Mouse (Mus musculus): ENCODE data around the gene Cmip. TPM values are rescaled to one million over a fixed set of nuclear protein-coding genes. Genes with fewer than 3 reads are reported as not detected.
"Not testable (repeated sequence)": the region's sequence is repeated elsewhere in the genome, so short reads cannot be mapped to it uniquely, and the experiment has no call there.

The Cmip gene
- polyA plus RNA-seq, 1 experiment from 2014 or later, result 9.3 TPM

DNA sequence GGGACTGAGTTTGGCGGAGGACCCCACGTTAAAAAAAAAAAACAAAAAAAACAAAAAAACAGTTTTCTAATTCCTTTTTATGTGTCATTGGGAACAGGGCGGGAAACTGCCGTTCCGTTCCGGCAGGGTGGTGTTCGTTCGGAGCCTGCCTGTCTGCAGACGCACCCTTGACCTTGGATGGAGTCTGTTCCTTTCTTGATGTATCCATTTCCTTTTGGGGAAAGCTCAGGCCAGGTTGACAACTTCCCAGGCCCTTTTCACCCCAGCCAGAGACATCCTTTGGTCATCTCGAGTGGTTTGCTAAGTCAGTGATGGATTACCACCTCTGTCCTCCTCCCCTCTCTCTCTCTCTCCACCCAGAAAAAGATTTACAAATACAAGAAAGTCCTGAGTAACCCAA lies 154.0 kb downstream of the Cmip start:
- 86% methylated on average over 10 of the region's 10 CpGs for WGBS
- no peak for DNase-seq (ENCODE audit: low spot score)
- H3K4me3 ChIP-seq, result no peak overlapping the region
- H3K9me3 ChIP-seq (replicated peaks), result no peaks in the 10 kb centered on the region
- H3K36me3 ChIP-seq, result peaks cover 17% of the 10 kb centered on the region
- no peaks in the 10 kb centered on the region for H3K27me3 ChIP-seq (ENCODE audit: low read depth, poor library complexity, severe bottlenecking)
- peaks cover 12% of the 10 kb centered on the region for H3K4me1 ChIP-seq
- H3K27ac ChIP-seq (replicated peaks), result no peak overlapping the region

DNA sequence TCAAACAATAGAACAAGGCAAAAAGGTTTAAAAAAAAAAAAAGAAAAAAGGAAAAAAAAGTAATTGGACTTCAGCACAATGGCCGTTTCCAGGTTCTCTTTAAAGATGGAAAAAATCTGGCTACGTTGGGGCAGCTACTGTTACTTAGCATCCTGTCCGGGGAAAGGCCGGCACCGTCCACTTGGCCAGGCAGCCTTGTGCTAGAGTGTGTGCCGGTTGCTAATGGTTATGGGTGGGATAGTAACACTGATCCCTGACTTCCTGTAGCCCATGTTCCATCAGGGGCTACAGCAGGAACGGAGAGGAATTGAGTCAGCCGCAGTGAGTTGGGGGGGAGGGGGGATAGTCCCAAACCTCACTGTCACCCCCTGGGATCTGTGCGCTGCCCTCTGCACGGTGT lies 155.4 kb downstream of the Cmip start:
- Histone ChIP-seq H3K9me3 (replicated peaks) (no peaks in the 10 kb centered on the region), H3K27me3 (ENCODE audit: low read depth, poor library complexity, severe bottlenecking) (no peaks in the 10 kb centered on the region), H3K4me1 (peaks cover 12% of the 10 kb centered on the region), H3K36me3 (peaks cover 30% of the 10 kb centered on the region), H3K27ac (replicated peaks) (no peak overlapping the region), H3K4me3 (no peak overlapping the region)
- WGBS, result 91% methylated on average over 10 of the region's 10 CpGs
- DNase-seq (ENCODE audit: low spot score), result no peak

DNA sequence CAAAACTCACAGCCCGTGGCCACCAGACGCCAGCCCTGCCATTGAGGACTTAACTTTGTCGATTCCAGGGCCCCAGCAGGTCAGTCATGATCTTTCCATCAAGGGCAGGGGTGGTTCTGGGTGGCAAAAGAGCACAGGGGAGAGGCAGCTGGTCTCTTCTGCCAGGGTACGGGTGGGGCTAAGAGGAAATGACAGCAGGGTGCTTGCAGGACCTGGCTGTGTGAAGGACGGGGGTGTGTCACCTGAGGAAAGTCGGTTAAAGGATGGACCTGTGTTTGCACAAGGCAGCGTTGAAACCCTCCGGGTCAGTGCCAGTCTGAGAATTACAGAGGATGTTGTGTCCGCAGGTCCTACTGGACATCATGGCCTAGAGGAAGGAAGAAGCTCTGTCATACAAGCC lies 161.0 kb downstream of the Cmip start:
- Histone ChIP-seq H3K4me3 (no peak overlapping the region), H3K27me3 (ENCODE audit: low read depth, poor library complexity, severe bottlenecking) (no peaks in the 10 kb centered on the region), H3K9me3 (replicated peaks) (no peaks in the 10 kb centered on the region), H3K36me3 (peaks cover 47% of the 10 kb centered on the region), H3K4me1 (no peaks in the 10 kb centered on the region), H3K27ac (replicated peaks) (no peak overlapping the region)
- DNase-seq (ENCODE audit: low spot score), result no peak
- WGBS, result 94% methylated on average over 9 of the region's 9 CpGs

DNA sequence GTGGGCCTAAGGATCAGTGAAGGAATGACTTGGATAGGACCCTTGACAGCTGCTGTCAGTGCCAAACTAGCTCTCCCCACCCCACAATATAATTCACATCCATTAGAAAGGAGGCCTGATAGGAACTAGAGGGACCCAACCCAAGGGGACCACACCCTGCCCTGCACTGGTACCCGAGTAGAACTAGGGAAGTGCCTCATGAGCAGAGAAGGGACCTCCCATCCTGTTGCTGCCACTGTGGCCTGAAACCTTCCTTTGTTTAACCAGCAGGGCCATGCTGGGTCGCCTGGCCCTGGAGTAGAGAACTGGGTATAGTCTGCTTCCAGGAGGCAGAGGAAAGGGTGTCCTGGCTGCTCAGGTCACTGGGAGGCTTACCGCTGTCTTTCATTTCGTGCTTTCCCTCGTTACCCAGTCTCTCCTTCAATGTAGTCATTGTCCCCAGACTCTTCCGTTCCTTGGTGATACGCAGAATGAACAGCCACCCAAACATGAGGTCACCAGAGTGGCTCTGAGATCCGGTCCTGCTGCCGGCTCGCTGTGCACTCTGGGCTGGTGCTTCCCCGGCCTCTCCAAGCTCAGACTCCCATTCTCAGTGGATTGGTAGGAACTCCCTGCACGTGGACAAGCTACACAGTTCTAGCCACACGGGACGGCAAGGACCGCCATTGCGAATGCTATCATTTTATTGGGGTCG lies 164.1 kb downstream of the Cmip start:
- Histone ChIP-seq H3K4me1 (no peaks in the 10 kb centered on the region), H3K36me3 (peaks cover 68% of the 10 kb centered on the region), H3K9me3 (replicated peaks) (no peaks in the 10 kb centered on the region), H3K27ac (replicated peaks) (no peak overlapping the region), H3K4me3 (no peak overlapping the region), H3K27me3 (ENCODE audit: low read depth, poor library complexity, severe bottlenecking) (no peaks in the 10 kb centered on the region)
- WGBS, result 92% methylated on average over 17 of the region's 17 CpGs
- DNase-seq (ENCODE audit: low spot score), result no peak

DNA sequence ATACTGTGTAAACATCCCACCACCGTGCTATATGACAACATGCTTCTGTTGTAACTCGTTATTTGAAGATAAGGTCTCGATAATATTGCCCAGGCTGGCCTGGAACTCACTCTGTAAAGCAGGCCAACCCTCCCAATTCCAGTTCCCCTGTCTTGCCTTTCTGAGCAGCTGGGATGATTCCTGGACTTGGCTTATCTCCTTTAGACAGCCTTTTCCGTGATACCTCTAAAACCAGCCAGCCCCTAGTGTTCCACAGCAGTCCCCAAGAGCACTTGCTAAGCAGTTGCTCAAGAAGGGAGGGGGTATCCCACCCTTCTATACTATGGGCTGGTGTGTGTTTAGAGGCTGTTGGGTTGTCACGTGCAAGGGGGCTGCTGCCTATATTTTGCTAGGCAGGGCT lies 165.0 kb downstream of the Cmip start:
- DNase-seq (ENCODE audit: low spot score), result no peak
- Histone ChIP-seq H3K27me3 (ENCODE audit: low read depth, poor library complexity, severe bottlenecking) (no peaks in the 10 kb centered on the region), H3K27ac (replicated peaks) (no peak overlapping the region), H3K4me1 (no peaks in the 10 kb centered on the region), H3K4me3 (no peak overlapping the region), H3K9me3 (replicated peaks) (no peaks in the 10 kb centered on the region), H3K36me3 (peaks cover 68% of the 10 kb centered on the region)
- WGBS, result 87% methylated on average over 5 of the region's 5 CpGs

DNA sequence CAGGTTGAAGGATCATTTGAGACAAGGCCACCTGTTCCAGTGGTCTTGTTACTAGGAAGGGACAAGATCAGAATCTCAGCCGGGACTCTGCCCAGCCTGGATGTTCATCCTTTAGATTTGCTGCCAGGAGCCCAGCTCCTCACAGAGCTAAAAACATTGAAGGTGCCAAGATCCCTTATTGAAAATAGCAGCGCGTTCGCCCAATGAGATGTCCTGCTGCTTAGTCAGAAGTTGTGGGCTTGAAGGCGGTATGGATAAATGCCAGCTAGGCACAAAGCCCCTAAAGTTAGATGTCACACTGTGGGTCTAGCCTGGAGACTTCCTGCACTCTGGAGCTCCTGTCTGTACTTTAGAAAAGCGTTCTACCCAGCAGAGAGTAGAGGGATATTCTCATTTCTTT lies 165.5 kb downstream of the Cmip start:
- no peaks in the 10 kb centered on the region for H3K4me1 ChIP-seq
- H3K9me3 ChIP-seq (replicated peaks), result no peaks in the 10 kb centered on the region
- no peaks in the 10 kb centered on the region for H3K27me3 ChIP-seq (ENCODE audit: low read depth, poor library complexity, severe bottlenecking)
- peaks cover 68% of the 10 kb centered on the region for H3K36me3 ChIP-seq
- no peak for DNase-seq (ENCODE audit: low spot score)
- H3K27ac ChIP-seq (replicated peaks), result no peak overlapping the region
- 96% methylated on average over 6 of the region's 6 CpGs for WGBS
- no peak overlapping the region for H3K4me3 ChIP-seq

DNA sequence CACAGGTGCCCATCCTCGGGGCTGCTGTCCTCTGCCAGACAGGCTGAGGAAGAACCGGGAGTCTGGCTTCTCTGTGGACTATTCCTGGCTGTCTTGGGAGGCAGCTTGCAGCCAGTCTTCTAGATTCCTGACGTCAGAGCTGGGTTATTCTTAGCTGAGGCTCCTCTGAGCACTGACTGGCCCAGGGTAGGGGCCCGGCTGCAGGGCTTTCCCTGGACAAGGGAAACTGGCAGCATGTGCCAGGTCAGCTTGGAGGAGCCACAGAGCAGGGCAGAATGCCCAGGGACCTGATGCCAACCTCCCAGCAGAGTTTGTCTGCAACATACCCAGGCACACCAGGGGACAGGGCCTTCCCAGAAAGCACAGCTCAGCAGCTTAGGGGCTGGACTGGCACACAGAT lies 166.2 kb downstream of the Cmip start:
- no peak for DNase-seq (ENCODE audit: low spot score)
- Histone ChIP-seq H3K4me1 (no peaks in the 10 kb centered on the region), H3K9me3 (replicated peaks) (no peaks in the 10 kb centered on the region), H3K27ac (replicated peaks) (no peak overlapping the region), H3K4me3 (no peak overlapping the region), H3K36me3 (peaks cover 66% of the 10 kb centered on the region), H3K27me3 (ENCODE audit: low read depth, poor library complexity, severe bottlenecking) (no peaks in the 10 kb centered on the region)
- WGBS, result 81% methylated on average over 4 of the region's 4 CpGs

DNA sequence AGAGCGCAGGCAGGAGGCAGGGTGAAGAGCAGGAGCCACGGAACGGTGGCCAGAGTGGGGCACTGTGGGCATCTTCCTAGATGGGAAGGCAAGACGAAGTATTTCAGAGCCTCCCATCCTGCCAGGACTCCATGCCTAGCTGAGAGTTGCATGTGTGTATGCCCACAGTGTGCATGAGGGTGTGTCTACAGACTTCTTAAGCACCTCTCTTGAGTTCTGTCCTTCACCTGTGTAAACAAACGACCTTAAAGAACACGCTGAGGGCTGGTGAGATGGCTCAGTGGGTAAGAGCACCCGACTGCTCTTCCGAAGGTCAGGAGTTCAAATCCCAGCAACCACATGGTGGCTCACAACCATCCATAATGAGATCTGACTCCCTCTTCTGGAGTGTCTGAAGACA lies 171.0 kb downstream of the Cmip start:
- not testable (repeated sequence) for H3K4me1 ChIP-seq; H3K27me3 ChIP-seq (ENCODE audit: low read depth, poor library complexity, severe bottlenecking); H3K9me3 ChIP-seq (replicated peaks); H3K4me3 ChIP-seq; H3K27ac ChIP-seq (replicated peaks); DNase-seq (ENCODE audit: low spot score)
- 91% methylated on average over 8 of the region's 8 CpGs for WGBS
- H3K36me3 ChIP-seq, result peaks cover 94% of the 10 kb centered on the region

DNA sequence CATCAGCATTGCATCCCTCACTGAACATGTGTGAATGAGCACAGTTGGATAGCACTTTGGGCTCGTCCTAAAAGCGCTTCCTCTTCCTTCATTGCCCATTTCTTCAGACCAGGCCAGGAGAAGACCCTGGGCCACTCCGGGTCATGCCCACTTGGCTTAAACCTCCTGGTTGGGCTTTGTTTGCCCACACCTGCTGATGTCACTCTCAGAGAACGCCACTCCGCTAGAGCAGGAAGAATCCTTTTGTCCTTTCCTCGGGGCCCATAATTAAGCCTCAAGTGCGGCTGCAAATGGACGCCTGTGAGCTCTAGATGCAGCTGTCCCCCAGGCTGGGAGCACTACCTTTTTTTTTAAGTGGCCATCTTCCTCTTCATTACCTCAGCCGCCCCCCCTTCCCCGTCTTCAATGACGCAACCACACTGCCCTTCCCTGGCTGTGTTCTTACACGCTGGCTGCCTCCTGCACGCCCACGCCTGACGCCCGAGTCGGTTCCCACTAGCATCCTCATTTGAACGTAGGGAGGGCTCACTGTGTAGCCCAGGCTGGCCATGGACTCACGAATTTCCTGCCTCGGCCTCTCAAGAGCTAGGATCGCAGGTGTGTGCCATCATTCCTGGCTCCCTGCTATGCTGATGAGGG lies 171.8 kb downstream of the Cmip start:
- WGBS, result 80% methylated on average over 21 of the region's 21 CpGs
- no peak for DNase-seq (ENCODE audit: low spot score)
- Histone ChIP-seq H3K27ac (replicated peaks) (peak overlapping the region; percentile 39; the same call in 1 of the 2 replicates), H3K9me3 (replicated peaks) (no peaks in the 10 kb centered on the region), H3K4me1 (no peaks in the 10 kb centered on the region; the same call in 1 of the 2 replicates), H3K4me3 (no peak overlapping the region), H3K36me3 (peaks cover 94% of the 10 kb centered on the region), H3K27me3 (ENCODE audit: low read depth, poor library complexity, severe bottlenecking) (no peaks in the 10 kb centered on the region)

DNA sequence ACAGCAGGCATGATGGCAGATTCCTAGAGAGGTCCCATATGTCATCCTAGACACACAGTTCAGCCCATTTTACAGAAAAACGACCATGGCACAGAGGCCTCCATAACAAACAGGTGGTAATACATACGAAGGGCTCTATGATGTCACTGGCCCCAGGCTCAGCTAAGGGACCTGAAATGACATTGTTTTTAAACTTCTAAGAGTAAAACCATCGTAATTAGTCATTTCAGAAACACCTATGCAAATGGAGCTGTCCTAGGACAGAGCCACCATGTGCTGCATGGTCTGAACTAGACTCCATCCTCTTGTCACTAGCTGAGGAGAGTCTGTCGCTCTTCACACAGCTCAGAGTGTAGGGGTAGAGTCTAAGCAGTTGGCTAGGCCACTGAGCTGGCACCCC lies 173.8 kb downstream of the Cmip start:
- 95% methylated on average over 4 of the region's 4 CpGs for WGBS
- DNase-seq (ENCODE audit: low spot score), result no peak
- Histone ChIP-seq H3K27ac (replicated peaks) (no peak overlapping the region), H3K27me3 (ENCODE audit: low read depth, poor library complexity, severe bottlenecking) (no peaks in the 10 kb centered on the region), H3K9me3 (replicated peaks) (no peaks in the 10 kb centered on the region), H3K4me1 (no peaks in the 10 kb centered on the region; the same call in 1 of the 2 replicates), H3K36me3 (peaks cover 95% of the 10 kb centered on the region), H3K4me3 (no peak overlapping the region)

DNA sequence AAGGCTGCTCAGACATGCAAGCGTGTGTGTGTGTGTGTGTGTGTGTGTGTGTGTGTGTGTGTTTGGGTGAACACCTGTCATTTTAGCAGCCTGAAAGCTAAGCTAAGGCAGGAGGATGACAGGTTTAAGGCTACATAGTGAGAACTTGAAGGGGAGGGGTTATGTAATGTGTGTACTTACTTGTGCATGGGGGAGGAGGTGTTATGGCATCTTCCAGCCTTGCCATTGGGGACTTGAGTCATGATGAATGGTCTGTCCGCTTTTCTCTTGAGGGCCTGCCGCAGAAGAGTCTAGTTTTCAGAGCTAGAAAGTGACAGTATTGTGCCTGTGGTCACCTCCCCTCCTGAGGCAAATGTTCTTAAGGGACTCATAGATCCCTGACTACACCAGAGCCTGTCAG lies 174.7 kb downstream of the Cmip start:
- H3K4me3 ChIP-seq, result no peak overlapping the region
- 91% methylated on average over 3 of the region's 3 CpGs for WGBS
- no peaks in the 10 kb centered on the region for H3K9me3 ChIP-seq (replicated peaks)
- H3K4me1 ChIP-seq, result no peaks in the 10 kb centered on the region; the same call in 1 of the 2 replicates
- H3K27ac ChIP-seq (replicated peaks), result no peak overlapping the region
- H3K27me3 ChIP-seq (ENCODE audit: low read depth, poor library complexity, severe bottlenecking), result no peaks in the 10 kb centered on the region
- peaks cover 95% of the 10 kb centered on the region for H3K36me3 ChIP-seq
- no peak for DNase-seq (ENCODE audit: low spot score)

DNA sequence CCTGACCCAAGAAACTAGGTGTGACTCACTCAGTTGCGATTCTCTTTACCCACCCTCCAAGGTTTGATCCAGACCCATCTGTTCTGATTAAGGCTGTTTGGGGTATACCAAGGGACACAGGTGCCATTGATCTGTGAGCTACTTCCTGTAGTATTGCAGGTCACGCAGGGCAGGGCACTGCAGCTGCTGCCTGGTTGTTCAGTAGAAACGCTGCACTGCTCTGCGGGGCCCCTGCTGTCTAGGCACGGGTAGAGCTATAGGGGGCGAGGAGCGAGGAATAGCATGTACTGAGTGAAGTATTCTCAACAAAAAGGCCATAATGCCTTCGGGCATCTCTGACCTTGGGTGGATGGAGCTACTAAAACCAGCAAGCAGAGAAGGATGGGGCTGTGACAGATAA lies 175.2 kb downstream of the Cmip start:
- DNase-seq (ENCODE audit: low spot score), result no peak
- 92% methylated on average over 8 of the region's 8 CpGs for WGBS
- Histone ChIP-seq H3K4me1 (no peaks in the 10 kb centered on the region; the same call in 1 of the 2 replicates), H3K27me3 (ENCODE audit: low read depth, poor library complexity, severe bottlenecking) (no peaks in the 10 kb centered on the region), H3K27ac (replicated peaks) (no peak overlapping the region), H3K4me3 (no peak overlapping the region), H3K36me3 (peaks cover 95% of the 10 kb centered on the region), H3K9me3 (replicated peaks) (no peaks in the 10 kb centered on the region)

DNA sequence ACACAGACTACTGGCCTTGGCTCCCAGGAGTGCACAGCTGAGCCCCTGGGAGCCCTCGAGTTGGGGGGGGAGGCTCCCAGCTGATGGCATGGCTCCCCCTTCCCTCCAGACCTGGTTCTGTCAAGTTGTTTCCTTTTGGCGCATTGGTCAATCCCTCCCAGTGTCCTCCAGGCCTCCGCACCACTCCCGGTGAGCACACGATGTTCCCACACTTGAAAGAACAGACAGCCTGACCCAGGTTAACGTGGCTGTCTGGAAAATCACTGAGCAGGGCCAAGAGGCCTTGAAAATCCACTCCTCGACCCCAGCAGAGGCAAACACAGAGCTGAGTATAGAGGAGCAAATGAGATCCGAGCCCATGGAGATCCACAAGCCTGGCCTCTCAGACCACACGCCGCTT lies 177.1 kb downstream of the Cmip start:
- Histone ChIP-seq H3K4me3 (no peak overlapping the region), H3K27me3 (ENCODE audit: low read depth, poor library complexity, severe bottlenecking) (no peaks in the 10 kb centered on the region), H3K9me3 (replicated peaks) (no peaks in the 10 kb centered on the region), H3K4me1 (no peaks in the 10 kb centered on the region), H3K36me3 (peaks cover 98% of the 10 kb centered on the region), H3K27ac (replicated peaks) (no peak overlapping the region)
- DNase-seq (ENCODE audit: low spot score), result no peak
- WGBS, result 90% methylated on average over 10 of the region's 10 CpGs
